1 mouse cellular context compared by ENCODE assay signal in genomic region chr3:90265932-90266741, GRCm38 (mm10).
TF ChIP-seq lines count a peak whose summit lies in the region.

No protein-coding gene starts in this region.

TF ChIP-seq in MEL, 35 proteins besides CTCF, POLR2A, EP300 and RAD21 (continued from another document):
- TF ChIP-seq POLR2AphosphoS5 (IDR thresholded peaks at IDR 0.05; ENCODE audit: borderline replicate concordance, low read depth, low read length) (0 out of 2 replicates have a peak, but pooled peaks have one; percentile 9), CHD2 (IDR thresholded peaks at IDR 0.05; ENCODE audit: low read length) (no peak), TBP (IDR thresholded peaks at IDR 0.05; ENCODE audit: low read depth, low read length) (peak; percentile 94), TAL1 (IDR thresholded peaks at IDR 0.05; ENCODE audit: low read length) (no peak), ZC3H11A (IDR thresholded peaks at IDR 0.05; ENCODE audit: low read depth, low read length) (0 out of 2 replicates have a peak, but pooled peaks have one; percentile 8), ZMIZ1 (IDR thresholded peaks at IDR 0.05; ENCODE audit: low read depth, low read length) (peak; percentile 95), POLR2AphosphoS2 (IDR thresholded peaks at IDR 0.05; ENCODE audit: low read length) (peak; percentile 64), E2F4 (IDR thresholded peaks at IDR 0.05; ENCODE audit: borderline replicate concordance, low read depth, low read length) (0 out of 2 replicates have a peak, but pooled peaks have one; percentile 4), ZNF384 (IDR thresholded peaks at IDR 0.05; ENCODE audit: low read depth, low read length) (no peak), CHD1 (IDR thresholded peaks at IDR 0.05; ENCODE audit: low read depth, low read length) (no peak; the same call in 1 of the 2 replicates), HCFC1 (IDR thresholded peaks at IDR 0.05; ENCODE audit: low read depth, low read length) (peak; percentile 78), ETS1 (IDR thresholded peaks at IDR 0.05; ENCODE audit: low read depth, low read length) (peak; percentile 42; the same call in 1 of the 2 replicates), MAX (IDR thresholded peaks at IDR 0.05; ENCODE audit: low read length) (peak; percentile 44; the same call in 1 of the 2 replicates), USF1 (IDR thresholded peaks at IDR 0.05; ENCODE audit: low read depth, low read length) (peak; percentile 19; the same call in 1 of the 2 replicates), JUND (IDR thresholded peaks at IDR 0.05; ENCODE audit: low read depth, low read length) (no peak), SIN3A (IDR thresholded peaks at IDR 0.05; ENCODE audit: low read length) (peak; percentile 55), NRF1 (IDR thresholded peaks at IDR 0.05; ENCODE audit: insufficient read depth, low read depth, low read length, poor library complexity, severe bottlenecking) (no peak)
TF ChIP-seq in MEL: peak in this region for 20.
